Mouse (Mus musculus) ovary, postnatal 10 days (tissue): Measurements from ENCODE around the gene Daam1.

Experiments used
- DNase-seq: peaks from one replicate; pipeline ENCODE4 v3.0.0; 2022; ENCODE audit warnings: low spot score

Gene Daam1

GRCm38 (mm10) chr12:71863846-71864543, 33.1 kb downstream of the Daam1 start:
- DNase-seq = no peak

GRCm38 (mm10) chr12:71864544-71864897, 33.6 kb downstream of the Daam1 start:
- DNase-seq = no peak

GRCm38 (mm10) chr12:71865937-71866336, 35.1 kb downstream of the Daam1 start:
- no peak for DNase-seq

DNA sequence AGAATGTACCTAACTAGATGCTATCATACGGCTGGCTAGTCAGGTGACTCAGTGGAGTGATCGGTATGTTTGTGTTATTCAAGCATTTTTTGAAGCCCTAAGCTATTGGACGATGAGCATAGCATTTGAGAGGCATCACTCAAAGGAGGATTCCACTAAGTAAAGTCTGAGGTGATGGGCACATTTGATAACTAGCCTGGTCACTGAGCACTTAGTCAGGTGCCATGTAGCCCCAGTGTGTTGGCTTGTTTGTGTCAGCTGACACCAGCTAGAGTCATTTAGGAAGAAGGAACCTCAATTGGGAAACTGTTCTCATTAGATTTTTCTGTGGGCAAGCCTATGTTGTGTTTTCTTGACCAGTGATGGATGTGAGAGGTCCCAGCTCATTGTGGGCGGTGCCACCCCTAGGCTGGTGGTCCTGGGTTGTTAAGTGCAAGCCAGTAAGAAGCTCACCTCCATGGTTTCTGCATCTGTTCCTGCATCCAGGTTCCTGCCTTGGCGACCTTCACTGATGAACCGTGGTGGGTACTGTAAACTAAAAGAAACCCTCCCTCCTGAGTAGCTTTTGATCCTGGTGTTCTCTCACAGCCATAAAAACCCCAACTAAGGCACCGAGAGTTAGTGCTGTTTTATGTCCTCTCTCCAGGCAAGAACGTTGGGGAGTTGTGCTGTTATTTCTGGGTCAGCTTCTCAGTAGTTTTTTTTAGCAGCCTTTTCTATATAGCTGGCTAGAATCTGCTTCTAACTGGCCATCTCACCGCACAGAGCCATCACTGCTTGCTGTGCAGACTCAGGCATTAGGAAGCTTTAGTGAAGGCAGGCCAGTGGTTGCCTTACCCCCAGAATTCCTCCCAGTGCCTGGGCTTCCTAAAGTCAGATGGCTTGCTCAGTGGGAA, 36.7 kb downstream of the Daam1 start:
- DNase-seq = no peak

GRCm38 (mm10) chr12:71870644-71871043, 39.8 kb downstream of the Daam1 start:
- no peak for DNase-seq

- no peak for DNase-seq
These were observed 41.5 kb downstream of the Daam1 start for GRCm38 (mm10) chr12:71872330-71872729.

GRCm38 (mm10) chr12:71874561-71874960, 43.7 kb downstream of the Daam1 start:
- no peak for DNase-seq

DNA sequence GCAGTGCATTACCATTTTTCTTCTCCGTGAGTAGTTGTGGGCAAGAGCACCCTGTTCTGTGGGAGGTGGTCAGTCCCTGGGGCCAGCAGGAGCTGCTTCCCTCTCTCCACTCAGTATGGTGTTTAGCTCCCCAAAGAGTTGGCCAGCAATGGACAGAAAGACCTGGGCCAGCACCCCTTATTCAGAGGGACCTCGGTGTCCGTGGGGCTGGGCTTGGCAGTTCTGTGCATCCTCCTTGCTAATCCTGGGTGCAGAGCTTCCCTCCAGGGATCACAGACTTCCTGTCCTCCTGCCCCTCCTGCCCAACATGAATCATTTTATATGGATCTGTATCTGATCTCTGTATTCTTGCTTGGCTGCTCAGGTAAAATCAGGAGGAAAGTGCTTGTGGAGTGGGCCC, 44.1 kb downstream of the Daam1 start:
- DNase-seq = no peak

DNA sequence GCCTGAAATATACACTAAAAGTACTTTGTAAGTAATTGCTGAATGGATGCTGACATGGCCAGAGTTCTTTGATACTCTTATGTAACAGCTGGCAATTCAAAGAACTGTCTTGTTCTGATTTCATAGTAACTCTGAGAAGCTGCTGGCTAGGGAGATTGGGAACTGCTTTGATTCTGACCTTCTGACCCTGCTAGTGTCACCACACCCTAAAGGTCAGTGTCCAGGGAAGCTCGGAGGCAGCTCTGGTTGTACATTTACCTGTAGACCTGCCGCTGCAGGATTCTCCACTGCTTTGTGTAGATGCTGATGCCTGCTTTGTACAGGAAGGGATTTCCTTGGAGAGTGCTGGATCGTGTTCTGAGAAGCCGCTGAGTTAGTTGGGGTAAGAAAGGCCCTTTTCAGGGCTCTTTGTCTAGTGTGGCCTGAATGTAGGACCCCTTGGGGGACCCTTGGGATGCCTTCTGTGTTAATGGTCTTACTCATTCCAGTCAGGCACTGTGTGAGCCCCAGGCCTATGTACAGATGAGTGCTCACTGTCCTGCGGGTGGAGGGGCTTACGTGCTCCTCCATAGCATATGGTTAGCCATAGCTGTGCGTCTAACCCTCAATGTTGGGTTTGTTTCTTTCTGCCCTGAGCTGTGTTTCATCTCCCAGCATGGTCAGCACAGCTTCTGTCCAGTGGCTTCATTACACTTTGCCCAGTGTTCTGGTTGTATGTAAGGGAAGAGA, 45.0 kb downstream of the Daam1 start:
- DNase-seq = no peak

- DNase-seq = no peak
These were observed 50.1 kb downstream of the Daam1 start for GRCm38 (mm10) chr12:71880987-71881386.

GRCm38 (mm10) chr12:71881477-71881876, 50.6 kb downstream of the Daam1 start:
- DNase-seq = no peak

DNA sequence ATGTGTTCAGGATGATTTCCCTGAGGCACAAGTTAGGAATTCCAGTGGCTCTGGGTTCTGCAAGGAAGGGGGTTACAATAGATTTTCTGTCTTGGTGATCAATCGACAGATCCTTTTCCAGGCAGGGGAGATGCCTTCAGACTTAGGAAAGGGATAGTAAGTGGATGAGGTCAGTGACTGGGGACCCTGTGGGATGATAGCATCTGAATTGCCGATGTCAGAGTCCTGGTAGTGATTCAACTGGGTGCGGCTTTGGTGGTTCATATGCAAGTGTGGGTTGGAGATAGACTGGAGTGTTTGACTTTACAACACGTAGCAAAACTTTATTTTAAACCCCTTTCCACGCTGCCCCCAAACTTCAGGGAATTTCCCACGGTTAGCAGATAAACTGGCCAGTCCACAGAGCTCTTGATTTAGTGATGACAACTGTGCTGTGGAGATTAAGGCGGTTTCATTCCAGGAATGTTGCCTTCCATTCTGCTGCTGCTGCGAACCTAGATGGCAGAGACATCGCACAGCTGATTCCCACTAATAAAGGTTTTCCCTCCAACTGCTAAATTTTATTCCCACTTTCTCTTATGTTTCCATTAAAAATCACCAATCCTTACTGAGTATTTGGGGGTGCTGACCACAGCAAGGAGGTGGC, 52.3 kb downstream of the Daam1 start:
- no peak for DNase-seq

GRCm38 (mm10) chr12:71885170-71885574, 54.3 kb downstream of the Daam1 start:
- no peak for DNase-seq

DNA sequence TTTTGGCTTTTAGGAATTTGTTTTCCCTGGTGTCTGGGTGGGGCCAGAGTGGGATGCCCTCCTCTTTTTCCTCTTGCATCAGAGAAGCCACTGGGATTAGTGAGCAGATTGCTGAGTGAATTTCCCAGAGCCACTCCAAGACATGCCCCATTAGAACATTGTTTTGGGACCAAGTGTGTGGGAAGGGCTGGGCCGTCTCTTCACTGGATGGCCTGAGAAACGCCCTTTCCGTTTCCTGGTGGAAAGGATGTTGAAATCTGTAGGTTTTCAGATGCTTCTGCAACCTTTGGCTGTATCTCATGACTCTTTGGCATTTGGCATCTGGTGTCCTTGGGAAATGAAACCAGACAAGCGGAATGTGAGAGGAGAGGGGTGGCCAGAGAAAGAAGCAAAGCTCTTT, 54.8 kb downstream of the Daam1 start:
- no peak for DNase-seq

GRCm38 (mm10) chr12:71886406-71886805, 55.5 kb downstream of the Daam1 start:
- DNase-seq = no peak

DNA sequence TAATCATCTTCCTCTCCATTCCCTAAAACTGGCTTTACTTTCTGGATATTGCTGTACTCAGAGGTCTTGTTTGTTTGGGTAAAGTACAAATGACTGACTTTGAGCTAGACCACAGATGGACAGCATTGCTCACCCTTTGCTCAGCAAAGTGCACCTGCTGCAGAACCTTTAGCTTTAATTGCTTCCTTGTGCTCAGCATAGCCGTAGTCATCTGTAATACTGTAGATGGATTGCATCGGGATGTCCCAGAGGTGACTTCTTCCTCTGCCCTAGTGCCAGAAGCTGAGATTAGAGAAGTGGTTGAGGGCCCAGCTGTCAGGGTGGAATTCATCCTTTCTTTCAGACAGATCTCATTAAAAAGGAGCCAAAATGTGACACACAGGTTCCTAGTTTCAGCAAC, 56.1 kb downstream of the Daam1 start:
- no peak for DNase-seq

- DNase-seq = no peak
These were observed 57.5 kb downstream of the Daam1 start for GRCm38 (mm10) chr12:71888370-71888769.

DNA sequence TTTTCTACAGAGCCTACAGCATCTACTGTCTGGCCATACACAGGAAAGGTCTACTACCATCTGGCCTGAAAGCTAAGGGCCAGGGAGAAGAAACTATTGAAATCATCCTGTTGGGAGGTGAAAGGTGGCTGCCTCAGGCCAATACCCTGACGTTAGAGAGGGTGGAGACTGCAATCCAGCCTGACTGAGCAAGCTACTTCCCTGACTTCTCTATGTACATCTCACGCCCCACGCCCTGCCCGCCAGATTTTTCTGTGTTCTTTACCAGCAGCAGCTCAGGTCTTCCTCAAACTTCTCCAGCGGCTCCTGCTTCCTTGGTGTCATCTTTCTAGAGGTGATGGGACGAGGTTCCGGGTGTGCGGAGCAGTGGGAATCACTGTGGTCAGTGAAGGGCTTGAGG, 58.4 kb downstream of the Daam1 start:
- DNase-seq = no peak

GRCm38 (mm10) chr12:71890282-71890681, 59.4 kb downstream of the Daam1 start:
- DNase-seq = no peak

DNA sequence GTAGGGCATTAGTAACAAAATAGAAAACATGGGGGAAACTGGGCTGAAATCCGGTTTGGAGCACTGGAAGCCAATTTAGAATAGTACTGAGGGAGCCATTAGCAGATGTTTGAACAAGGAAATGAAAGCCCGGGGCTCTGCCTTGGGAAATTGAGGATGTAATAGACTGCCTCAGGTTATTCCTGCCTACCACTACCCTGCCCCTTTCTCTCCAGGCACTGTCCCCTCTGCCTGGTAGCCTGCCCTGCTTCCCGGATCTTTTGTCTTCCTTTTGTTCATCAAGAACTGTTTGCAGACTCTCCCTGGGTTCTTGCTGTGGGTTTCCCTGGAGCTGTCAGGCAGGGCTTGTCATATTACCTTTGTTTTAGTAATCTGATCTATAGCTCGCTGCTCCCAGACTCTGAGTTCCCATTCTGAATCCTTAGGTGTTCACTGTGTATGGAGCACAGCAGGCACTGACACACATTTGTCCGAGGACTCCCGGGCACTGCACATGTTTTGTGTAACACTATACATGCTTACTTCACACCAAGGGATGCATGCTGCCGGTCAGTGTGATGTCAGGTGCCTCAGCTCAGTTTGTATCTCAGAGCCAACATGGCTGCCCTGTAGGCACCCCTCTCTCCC, 61.0 kb downstream of the Daam1 start:
- no peak for DNase-seq

DNA sequence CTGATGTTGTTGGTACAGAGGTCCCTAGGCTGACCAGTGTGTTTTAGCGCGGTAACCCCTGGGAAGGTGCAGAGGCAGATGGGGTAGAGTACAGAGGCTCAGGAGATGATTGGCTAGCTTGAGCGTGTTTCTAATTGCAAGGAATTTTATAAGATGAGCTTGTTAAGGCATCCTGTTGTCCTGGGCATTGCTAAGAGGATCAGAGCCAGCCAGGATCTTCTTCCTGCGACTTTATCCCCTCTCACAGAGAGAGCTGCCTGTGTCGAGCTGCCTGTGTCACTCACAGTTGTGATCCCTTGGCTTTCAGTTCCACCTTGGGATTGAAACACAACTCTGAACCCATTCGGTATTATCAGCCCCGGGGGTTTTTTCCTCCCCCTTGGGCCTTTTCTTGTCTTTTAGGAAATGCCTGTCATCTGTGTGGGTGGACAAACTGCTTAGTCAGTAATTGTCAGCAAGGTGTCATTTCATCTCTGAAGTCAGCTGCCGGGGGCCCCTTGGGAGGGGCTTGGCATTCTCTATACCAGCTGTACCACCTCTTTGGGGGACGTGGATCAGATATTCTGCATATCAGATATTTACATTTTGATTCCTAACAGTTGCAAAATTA, 62.2 kb downstream of the Daam1 start:
- DNase-seq = no peak
